Mouse (Mus musculus) bone marrow macrophage, adult 2 months (primary cell): ENCODE data around the gene Rd3l.

ENCODE experiments used
- CTCF ChIP-seq: IDR thresholded peaks from 2 replicates; pipeline ENCODE4 v1.5.1; 2012; ENCODE audit warnings: low read depth, mild to moderate bottlenecking, low read length, moderate library complexity
- POLR2A ChIP-seq: IDR thresholded peaks from 2 replicates; pipeline ENCODE4 v1.6.1; 2012; ENCODE audit warnings: mild to moderate bottlenecking, low read depth, low read length, borderline replicate concordance

DNA sequence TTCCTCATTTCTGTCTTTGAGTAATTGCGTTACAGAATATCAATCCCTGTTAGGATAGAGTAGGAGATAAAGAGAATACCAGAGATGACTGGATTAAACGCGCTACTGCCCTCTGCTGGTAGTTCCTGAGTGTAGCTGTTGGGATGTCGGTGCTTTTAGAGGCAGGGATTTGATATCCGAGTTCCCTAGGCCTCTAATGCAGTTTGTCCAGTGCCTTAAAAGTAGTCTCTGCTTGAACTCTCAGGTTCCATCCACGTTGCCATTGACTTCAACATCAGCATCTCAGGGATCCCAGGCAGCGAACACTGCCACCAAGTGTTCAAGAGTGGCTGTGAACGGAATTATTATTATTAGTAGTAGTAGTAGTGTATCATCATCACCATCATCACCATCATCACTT is 20.1 kb upstream of the Rd3l start:
- peak; percentile 91 for TF ChIP-seq CTCF
- TF ChIP-seq POLR2A: no peak
